Mouse (Mus musculus): ENCODE data around the gene Abr. TPM values are rescaled to one million over a fixed set of nuclear protein-coding genes. Genes with fewer than 3 reads are reported as not detected.

Abr gene
- polyA plus RNA-seq, 2 experiments, result 39.7 to 67.5 TPM

DNA sequence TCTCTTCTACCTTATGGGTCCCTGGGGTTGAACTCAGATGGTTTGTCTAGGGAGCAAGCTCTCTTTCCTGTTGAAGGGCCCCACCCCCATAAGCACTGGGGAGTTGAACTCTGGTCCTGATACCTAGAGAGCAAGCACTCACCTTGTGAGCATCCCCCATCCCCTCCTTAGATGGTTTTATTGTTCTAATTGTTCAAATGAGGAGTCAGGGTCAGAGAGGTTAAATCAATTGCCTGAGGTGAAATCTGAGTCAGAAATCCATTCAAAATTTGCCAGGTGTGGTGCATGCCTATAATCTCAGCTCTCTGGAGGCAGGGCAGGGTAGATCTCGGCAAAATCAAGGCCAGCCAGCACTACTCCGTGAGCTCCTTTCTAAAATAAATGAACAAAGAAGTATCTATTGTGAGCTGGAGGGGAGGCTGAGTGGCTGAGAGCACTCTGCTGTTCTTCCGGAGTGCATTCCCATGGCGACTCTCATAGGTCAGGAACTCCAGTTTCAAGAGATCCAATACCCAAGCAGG is 35.4 kb upstream of the Abr start:
- no peak for ATAC-seq (ENCODE audit: low FRiP score, low read depth)
- H3K27me3 ChIP-seq (ENCODE audit: control insufficient read depth, insufficient read depth, low read length), result no peaks in the 10 kb centered on the region
- no peaks in the 10 kb centered on the region for H3K36me3 ChIP-seq (ENCODE audit: control insufficient read depth, insufficient read depth, low read length)
- no peak for DNase-seq (ENCODE audit: low spot score)
- H3K4me1 ChIP-seq (ENCODE audit: control insufficient read depth, insufficient read depth, low read length), result peaks cover 7% of the 10 kb centered on the region
- no peak overlapping the region for H3K4me3 ChIP-seq (replicated peaks; ENCODE audit: low read length)
- H3K9me3 ChIP-seq (ENCODE audit: control insufficient read depth, low read length), result no peaks in the 10 kb centered on the region
- no peak overlapping the region for H3K27ac ChIP-seq (replicated peaks; ENCODE audit: low read depth, low read length)
- no peak overlapping the region for H3K4me2 ChIP-seq (replicated peaks; ENCODE audit: low read depth, low read length, severe bottlenecking)
- no peak for TF ChIP-seq POLR2A (IDR thresholded peaks at IDR 0.05; ENCODE audit: borderline replicate concordance, extremely low read depth, insufficient read depth, insufficient read length)
- no peak overlapping the region for H3K9ac ChIP-seq (ENCODE audit: low read depth, low read length, severe bottlenecking)
- 39% methylated on average over 4 of the region's 4 CpGs for WGBS

DNA sequence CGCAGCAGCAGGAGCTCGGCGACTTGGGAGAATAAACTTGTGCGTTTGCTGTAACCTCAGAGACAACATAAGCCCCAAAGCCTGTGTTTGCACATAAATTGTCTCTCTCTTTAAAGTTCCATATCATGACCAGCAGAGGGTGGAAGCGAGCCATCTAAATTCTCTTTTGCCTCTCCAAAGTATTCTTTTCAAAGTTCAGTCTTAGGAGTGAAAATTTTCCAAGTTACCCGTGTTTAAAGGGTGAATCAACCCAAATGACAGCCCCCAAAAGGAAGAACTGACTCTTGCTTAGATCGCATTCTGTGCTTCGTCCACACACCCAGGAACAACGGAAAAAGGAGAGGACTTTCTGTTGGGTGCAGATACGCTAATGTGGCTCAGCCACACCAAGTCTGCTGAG is 33.0 kb upstream of the Abr start:
- H3K27ac ChIP-seq (replicated peaks; ENCODE audit: low read depth, low read length), result no peak overlapping the region
- H3K9ac ChIP-seq (ENCODE audit: low read depth, low read length, severe bottlenecking), result no peak overlapping the region
- peak overlapping the region; percentile 48 for H3K4me2 ChIP-seq (replicated peaks; ENCODE audit: low read depth, low read length, severe bottlenecking)
- no peaks in the 10 kb centered on the region for H3K36me3 ChIP-seq (ENCODE audit: control insufficient read depth, insufficient read depth, low read length)
- no peak for ATAC-seq (ENCODE audit: low FRiP score, low read depth)
- peaks cover 7% of the 10 kb centered on the region for H3K4me1 ChIP-seq (ENCODE audit: control insufficient read depth, insufficient read depth, low read length)
- no peaks in the 10 kb centered on the region for H3K9me3 ChIP-seq (ENCODE audit: control insufficient read depth, low read length)
- no peak for TF ChIP-seq POLR2A (IDR thresholded peaks at IDR 0.05; ENCODE audit: borderline replicate concordance, extremely low read depth, insufficient read depth, insufficient read length)
- WGBS, result 5% methylated on average over 10 of the region's 10 CpGs
- H3K27me3 ChIP-seq (ENCODE audit: control insufficient read depth, insufficient read depth, low read length), result no peaks in the 10 kb centered on the region
- DNase-seq (ENCODE audit: low spot score), result peak; percentile 78
- 0 out of 2 replicates have a peak overlapping the region, but pooled peaks have one; percentile 10 for H3K4me3 ChIP-seq (replicated peaks; ENCODE audit: low read length)

DNA sequence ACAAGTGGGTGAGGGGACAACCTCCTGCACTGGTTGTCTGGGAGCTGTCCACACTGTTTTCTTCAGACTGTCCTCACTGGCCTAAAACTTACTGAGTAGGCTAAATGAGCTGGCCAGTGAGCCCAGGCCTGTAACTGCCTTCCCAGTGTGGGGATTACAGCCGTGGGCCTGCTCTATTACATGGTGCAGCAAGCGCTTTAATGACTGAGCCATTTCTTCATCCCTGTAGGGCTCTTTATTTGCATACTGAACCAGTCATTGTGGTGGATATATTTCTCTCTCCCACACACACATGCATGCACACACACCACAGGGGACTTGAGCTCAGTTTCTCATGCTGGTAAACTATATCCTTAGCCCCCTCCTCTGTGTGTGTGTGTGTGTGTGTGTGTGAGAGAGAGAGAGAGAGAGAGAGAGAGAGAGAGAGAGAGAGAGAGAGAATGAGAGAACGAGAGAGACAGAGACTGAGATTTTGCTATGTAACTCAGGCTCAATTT is 30.8 kb upstream of the Abr start:
- Histone ChIP-seq H3K9ac (ENCODE audit: low read depth, low read length, severe bottlenecking) (no peak overlapping the region), H3K4me1 (ENCODE audit: control insufficient read depth, insufficient read depth, low read length) (no peaks in the 10 kb centered on the region), H3K4me3 (replicated peaks; ENCODE audit: low read length) (no peak overlapping the region), H3K27me3 (ENCODE audit: control insufficient read depth, insufficient read depth, low read length) (no peaks in the 10 kb centered on the region), H3K27ac (replicated peaks; ENCODE audit: low read depth, low read length) (no peak overlapping the region), H3K36me3 (ENCODE audit: control insufficient read depth, insufficient read depth, low read length) (no peaks in the 10 kb centered on the region), H3K9me3 (ENCODE audit: control insufficient read depth, low read length) (no peaks in the 10 kb centered on the region), H3K4me2 (replicated peaks; ENCODE audit: low read depth, low read length, severe bottlenecking) (no peak overlapping the region)
- WGBS, result 37% methylated on average over 3 of the region's 3 CpGs
- TF ChIP-seq POLR2A (IDR thresholded peaks at IDR 0.05; ENCODE audit: borderline replicate concordance, extremely low read depth, insufficient read depth, insufficient read length), result no peak
- ATAC-seq (ENCODE audit: low FRiP score, low read depth), result no peak
- no peak for DNase-seq (ENCODE audit: low spot score)

DNA sequence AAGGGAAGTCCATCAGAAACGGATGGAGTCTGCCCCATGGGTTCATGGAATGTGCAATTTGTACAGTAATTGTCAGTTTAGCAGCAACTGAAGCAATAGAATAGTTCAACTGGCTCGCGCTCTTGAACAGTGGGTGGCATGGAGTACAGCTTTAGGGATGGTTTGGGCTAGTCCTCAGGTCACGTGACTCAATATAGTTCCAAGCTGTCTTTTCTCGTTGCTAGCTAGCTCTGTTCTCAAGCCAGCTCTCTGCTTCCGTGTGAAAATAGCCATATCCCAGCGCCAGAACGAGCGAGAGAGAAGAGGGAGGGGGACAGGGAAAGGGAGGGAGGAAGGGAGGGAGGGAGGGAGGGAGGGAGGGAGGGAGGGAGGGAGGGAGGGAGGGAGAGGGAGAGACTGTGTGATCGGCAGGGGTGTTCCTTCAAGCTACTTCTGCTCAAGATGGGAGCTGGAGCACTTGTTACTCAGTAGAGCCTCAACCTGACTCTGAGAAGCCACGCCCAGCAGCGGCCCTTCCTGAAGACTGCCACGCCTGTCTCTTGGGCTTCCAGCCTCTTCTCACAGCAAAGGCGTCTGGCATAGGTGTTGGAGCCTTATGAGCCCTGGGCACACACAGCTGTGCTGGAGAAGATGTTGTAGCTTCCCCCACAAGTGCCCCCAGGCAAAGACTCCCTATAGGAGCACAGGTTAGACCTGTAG is 28.9 kb upstream of the Abr start:
- DNase-seq (ENCODE audit: low spot score) (no peak), ATAC-seq (ENCODE audit: low FRiP score, low read depth) (no peak)

DNA sequence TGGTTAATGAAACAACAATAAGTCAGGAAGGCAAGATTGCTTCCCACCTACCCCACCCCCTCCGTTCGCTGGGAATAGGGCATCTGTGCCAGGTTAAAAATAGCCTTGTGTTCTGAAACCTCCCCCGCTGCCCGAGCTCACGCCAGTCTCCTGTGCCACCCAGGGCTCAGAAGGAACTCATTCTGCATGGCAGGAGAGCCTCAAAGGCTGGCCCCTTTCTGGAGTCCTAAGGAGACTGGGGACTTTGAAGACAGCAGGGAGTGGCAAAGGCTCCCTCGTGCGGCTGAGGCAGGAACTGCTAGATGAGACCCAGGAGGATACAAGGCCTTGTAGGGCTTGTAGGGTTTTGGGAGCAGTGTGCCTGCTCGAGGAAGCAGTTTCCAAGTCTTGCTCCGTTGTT is 25.4 kb upstream of the Abr start:
- Histone ChIP-seq H3K36me3 (ENCODE audit: control insufficient read depth, insufficient read depth, low read length) (no peaks in the 10 kb centered on the region), H3K4me3 (replicated peaks; ENCODE audit: low read length) (0 out of 2 replicates have a peak overlapping the region, but pooled peaks have one; percentile 5), H3K9me3 (ENCODE audit: control insufficient read depth, low read length) (no peaks in the 10 kb centered on the region), H3K4me2 (replicated peaks; ENCODE audit: low read depth, low read length, severe bottlenecking) (peak overlapping the region; percentile 35), H3K9ac (ENCODE audit: low read depth, low read length, severe bottlenecking) (no peak overlapping the region), H3K27me3 (ENCODE audit: control insufficient read depth, insufficient read depth, low read length) (no peaks in the 10 kb centered on the region), H3K4me1 (ENCODE audit: control insufficient read depth, insufficient read depth, low read length) (peaks cover 14% of the 10 kb centered on the region), H3K27ac (replicated peaks; ENCODE audit: low read depth, low read length) (no peak overlapping the region)
- DNase-seq (ENCODE audit: low spot score) (peak; percentile 51), ATAC-seq (ENCODE audit: low FRiP score, low read depth) (no peak)
- 8% methylated on average over 9 of the region's 9 CpGs for WGBS
- TF ChIP-seq POLR2A (IDR thresholded peaks at IDR 0.05; ENCODE audit: borderline replicate concordance, extremely low read depth, insufficient read depth, insufficient read length), result no peak

More for the DNA sequence above, 28.9 kb upstream of the Abr start:
- no peak overlapping the region for H3K9ac ChIP-seq (ENCODE audit: low read depth, low read length, severe bottlenecking)
- H3K9me3 ChIP-seq (ENCODE audit: control insufficient read depth, low read length), result no peaks in the 10 kb centered on the region
- H3K27ac ChIP-seq (replicated peaks; ENCODE audit: low read depth, low read length), result no peak overlapping the region
- H3K4me1 ChIP-seq (ENCODE audit: control insufficient read depth, insufficient read depth, low read length), result peaks cover 9% of the 10 kb centered on the region
- WGBS, result 51% methylated on average over 11 of the region's 14 CpGs
- no peaks in the 10 kb centered on the region for H3K36me3 ChIP-seq (ENCODE audit: control insufficient read depth, insufficient read depth, low read length)
- H3K27me3 ChIP-seq (ENCODE audit: control insufficient read depth, insufficient read depth, low read length), result no peaks in the 10 kb centered on the region
- no peak for TF ChIP-seq POLR2A (IDR thresholded peaks at IDR 0.05; ENCODE audit: borderline replicate concordance, extremely low read depth, insufficient read depth, insufficient read length)
- no peak overlapping the region for H3K4me3 ChIP-seq (replicated peaks; ENCODE audit: low read length)
- H3K4me2 ChIP-seq (replicated peaks; ENCODE audit: low read depth, low read length, severe bottlenecking), result no peak overlapping the region

All from limb, embryonic 14.5 days (tissue).